Comparison of ENCODE assay signal across 9 mouse cellular contexts in genomic region chr12:71049596-71050265, GRCm38 (mm10). TPM values are rescaled to one million over a fixed set of nuclear protein-coding genes. Genes with fewer than 3 reads are reported as not detected.
DNase-seq lines count a peak whose midpoint lies in the region; ATAC-seq lines count a peak whose summit lies in the region.
"Had no signal": no experiment of that assay in that cellular context is flagged by ENCODE, and none has a peak within 500 bp of the region (broad histone marks: within the 10 kb centered on the region; RNA-seq: fewer than 3 reads in every experiment).

No protein-coding gene starts in this region.

- peaks cover 46% of the 10 kb centered on the region for H3K4me1 ChIP-seq in heart, embryonic 13.5 days
- no peaks in the 10 kb centered on the region for H3K4me1 ChIP-seq in neural tube, embryonic 11.5 days (ENCODE audit: control insufficient read depth, insufficient read depth, low read length)
- H3K4me1 ChIP-seq in forebrain, embryonic 15.5 days, result peaks cover 40% of the 10 kb centered on the region
- H3K4me1 ChIP-seq in neural tube, embryonic 12.5 days, result peaks cover 4% of the 10 kb centered on the region

- WGBS in heart, embryonic 13.5 days, result 88% methylated on average over 10 of the region's 10 CpGs
- WGBS in neural tube, embryonic 11.5 days, result 94% methylated on average over 10 of the region's 10 CpGs
- 45% methylated on average over 10 of the region's 10 CpGs for WGBS in forebrain, embryonic 15.5 days
- WGBS in neural tube, embryonic 12.5 days, result 88% methylated on average over 10 of the region's 10 CpGs

- no peak overlapping the region for H3K4me3 ChIP-seq in heart, embryonic 13.5 days
- no peak overlapping the region for H3K4me3 ChIP-seq in neural tube, embryonic 11.5 days (ENCODE audit: low read depth, low read length)
- peak overlapping the region; percentile 47 for H3K4me3 ChIP-seq in forebrain, embryonic 15.5 days
- H3K4me3 ChIP-seq in neural tube, embryonic 12.5 days, result peak overlapping the region; percentile 21

- no peak overlapping the region for H3K27ac ChIP-seq in heart, embryonic 13.5 days (replicated peaks)
- no peak overlapping the region for H3K27ac ChIP-seq in neural tube, embryonic 11.5 days (ENCODE audit: low read depth, low read length)
- peak overlapping the region; percentile 96 for H3K27ac ChIP-seq in forebrain, embryonic 15.5 days (replicated peaks)
- peak overlapping the region; percentile 0; the same call in 1 of the 2 replicates for H3K27ac ChIP-seq in neural tube, embryonic 12.5 days

- no peaks in the 10 kb centered on the region for H3K9me3 ChIP-seq in heart, embryonic 13.5 days
- H3K9me3 ChIP-seq in neural tube, embryonic 11.5 days (ENCODE audit: control insufficient read depth, low read length), result no peaks in the 10 kb centered on the region
- H3K9me3 ChIP-seq in forebrain, embryonic 15.5 days, result no peaks in the 10 kb centered on the region
- H3K9me3 ChIP-seq in neural tube, embryonic 12.5 days, result no peaks in the 10 kb centered on the region
- H3K9me3 ChIP-seq: G1E had no signal

- DNase-seq in heart, postnatal 14 days, result no peak
- DNase-seq in neural tube, embryonic 11.5 days (ENCODE audit: low spot score), result no peak
- DNase-seq in neural tube, embryonic 10.5 days (ENCODE audit: extremely low spot score, low spot score), result no peak
- no peak for DNase-seq in adrenal gland, postnatal 36 days
- DNase-seq in adrenal gland, postnatal 14 days, result no peak

- H3K36me3 ChIP-seq in heart, embryonic 13.5 days, result peaks cover 25% of the 10 kb centered on the region
- H3K36me3 ChIP-seq in neural tube, embryonic 11.5 days (ENCODE audit: control insufficient read depth, insufficient read depth, low read length), result peaks cover 7% of the 10 kb centered on the region
- H3K36me3 ChIP-seq in forebrain, embryonic 15.5 days, result peaks cover 9% of the 10 kb centered on the region
- peaks cover 9% of the 10 kb centered on the region for H3K36me3 ChIP-seq in neural tube, embryonic 12.5 days

- peak overlapping the region; percentile 33; the same call in 1 of the 2 replicates for H3K9ac ChIP-seq in heart, embryonic 13.5 days
- H3K9ac ChIP-seq in neural tube, embryonic 11.5 days (ENCODE audit: low read length), result no peak overlapping the region
- peak overlapping the region; percentile 58 for H3K9ac ChIP-seq in forebrain, embryonic 15.5 days (replicated peaks)
- peak overlapping the region; percentile 40; the same call in 1 of the 2 replicates for H3K9ac ChIP-seq in neural tube, embryonic 12.5 days

- ATAC-seq in heart, embryonic 13.5 days (ENCODE audit: extremely low read depth, insufficient number of reproducible peaks, low FRiP score, low TSS enrichment), result no peak
- no peak for ATAC-seq in neural tube, embryonic 11.5 days (ENCODE audit: insufficient read depth, low FRiP score, low TSS enrichment)
- ATAC-seq in forebrain, embryonic 15.5 days (replicated peaks), result no peak
- ATAC-seq in neural tube, embryonic 12.5 days (ENCODE audit: low FRiP score, low read depth), result no peak

- intact Hi-C loops in heart, postnatal 14 days (cut with DNase I), result loop anchor here (5.0 kb wide), 2 partner anchors 32 to 82 kb away; partner anchors contain the start of gene Arid4a

- no peaks in the 10 kb centered on the region for H3K27me3 ChIP-seq in heart, embryonic 13.5 days (replicated peaks)
- H3K27me3 ChIP-seq in neural tube, embryonic 11.5 days (ENCODE audit: control insufficient read depth, insufficient read depth, low read length), result no peaks in the 10 kb centered on the region
- H3K27me3 ChIP-seq in forebrain, embryonic 15.5 days, result no peaks in the 10 kb centered on the region
- no peaks in the 10 kb centered on the region for H3K27me3 ChIP-seq in neural tube, embryonic 12.5 days (replicated peaks)

- H3K4me2 ChIP-seq in heart, embryonic 13.5 days, result peak overlapping the region; percentile 18; the same call in 1 of the 2 replicates
- peak overlapping the region; percentile 27 for H3K4me2 ChIP-seq in neural tube, embryonic 11.5 days (ENCODE audit: low read depth)
- H3K4me2 ChIP-seq in forebrain, embryonic 15.5 days (replicated peaks), result peak overlapping the region; percentile 68
- H3K4me2 ChIP-seq in neural tube, embryonic 12.5 days (replicated peaks), result peak overlapping the region; percentile 58

RNA-seq across cellular contexts. Expression of gene Arid4a, which starts 33.9 kb away (rescaled TPM):
- polyA plus RNA-seq in heart, embryonic 13.5 days (2015; fragmentation: Nextera tagmentation; extraction: Ambion mirVana), result 24.3 and 24.8 TPM in 2 replicates
- total RNA-seq in heart, postnatal 14 days (2021), result 10 to 100 TPM; 16.9 TPM
- 32.6 and 34.4 TPM in 2 replicates for polyA plus RNA-seq in neural tube, embryonic 11.5 days (2014; fragmentation: Nextera tagmentation; extraction: Ambion mirVana)
- 50.3 and 57.1 TPM in 2 replicates for polyA plus RNA-seq in forebrain, embryonic 15.5 days (2015; fragmentation: Nextera tagmentation; extraction: Ambion mirVana)
- polyA plus RNA-seq in neural tube, embryonic 12.5 days (2016; fragmentation: Nextera tagmentation; extraction: Ambion mirVana), result 36.7 and 39.5 TPM in 2 replicates
- 10 to 100 TPM; 21.2 to 22.3 TPM for total RNA-seq in adrenal gland, postnatal 36 days (2021)
- total RNA-seq in adrenal gland, postnatal 14 days (2021), result 24.8 and 27.5 TPM in 2 replicates

Comparison
In these comparisons a context has a peak if more than half of its experiments do, and no peak if none do; other contexts are left out.
1. H3K27ac ChIP-seq: peak in forebrain, embryonic 15.5 days (single experiment) and neural tube, embryonic 12.5 days (single experiment); none in heart, embryonic 13.5 days (single experiment) and neural tube, embryonic 11.5 days (single experiment).
2. H3K4me3 ChIP-seq: peak in forebrain, embryonic 15.5 days (single experiment) and neural tube, embryonic 12.5 days (single experiment); none in heart, embryonic 13.5 days (single experiment) and neural tube, embryonic 11.5 days (single experiment).
3. H3K4me2 ChIP-seq: peak in every context shown above with its lines; median percentile 68 in forebrain, embryonic 15.5 days; 58 in neural tube, embryonic 12.5 days; 27 in neural tube, embryonic 11.5 days; 18 in heart, embryonic 13.5 days.